Mouse (Mus musculus) adrenal gland, postnatal 4 days (tissue): ENCODE data around the gene Ripor1. TPM values are rescaled to one million over a fixed set of nuclear protein-coding genes. Genes with fewer than 3 reads are reported as not detected.

Experiments
- DNase-seq, 2 experiments: peaks; one replicate each; pipeline ENCODE4 v3.0.0; 2021 to 2022; ENCODE audit warnings: low spot score in 2 of 2, mixed read lengths in 2 of 2
- microRNA-seq: library from miRNA; unstranded; fragments of <30 nt; microRNA quantifications from one replicate; pipeline ENCODE4 v1.2.0, GENCODE M21; 2021
- total RNA-seq, 2 experiments: library from RNA; stranded (reverse); gene quantifications; 2 replicates each; pipeline ENCODE4 v1.2.3; 2021

Ripor1 gene
- total RNA-seq, 2 experiments from 2014 or later: 35.4 to 43.0 TPM

DNA sequence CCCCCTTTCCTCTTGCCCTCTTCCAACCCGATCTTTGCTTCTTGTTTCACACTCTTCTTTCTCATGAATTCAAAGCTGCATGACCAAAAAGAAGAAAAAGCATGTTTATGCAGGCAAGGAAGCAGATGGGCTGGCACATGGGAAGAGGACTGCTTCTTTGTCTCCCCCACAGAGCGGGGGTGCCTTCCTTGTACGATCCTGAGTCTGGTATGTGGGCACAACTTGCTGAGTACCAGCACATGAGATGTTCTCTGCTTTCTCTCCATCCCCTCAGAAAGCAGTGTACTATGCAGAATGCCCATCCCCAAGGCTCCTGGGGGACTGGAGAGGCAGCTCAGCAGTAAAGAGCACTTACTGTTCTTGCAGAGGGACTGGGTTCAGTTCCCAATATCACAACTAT, 19.3 kb downstream of the Ripor1 start:
- DNase-seq: no peak

DNA sequence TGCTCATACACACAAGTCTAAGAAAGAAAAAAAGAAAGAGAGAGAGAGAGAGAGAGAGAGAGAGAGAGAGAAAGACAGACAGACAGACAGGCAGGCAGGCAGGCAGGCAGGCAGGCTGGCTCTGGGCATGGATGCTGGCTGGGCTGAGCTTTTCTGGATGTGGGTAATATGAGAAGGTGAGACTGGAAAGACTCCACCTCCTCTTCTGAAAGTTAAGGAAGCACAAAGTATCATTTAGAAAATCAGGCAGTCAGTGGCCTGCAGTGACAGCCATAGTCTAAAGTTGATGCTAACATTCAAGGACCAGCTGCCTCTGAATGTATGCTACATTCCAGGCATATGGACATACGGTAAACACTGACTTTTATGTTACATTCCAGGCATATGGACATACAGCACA, 19.8 kb downstream of the Ripor1 start:
- DNase-seq: no peak

DNA sequence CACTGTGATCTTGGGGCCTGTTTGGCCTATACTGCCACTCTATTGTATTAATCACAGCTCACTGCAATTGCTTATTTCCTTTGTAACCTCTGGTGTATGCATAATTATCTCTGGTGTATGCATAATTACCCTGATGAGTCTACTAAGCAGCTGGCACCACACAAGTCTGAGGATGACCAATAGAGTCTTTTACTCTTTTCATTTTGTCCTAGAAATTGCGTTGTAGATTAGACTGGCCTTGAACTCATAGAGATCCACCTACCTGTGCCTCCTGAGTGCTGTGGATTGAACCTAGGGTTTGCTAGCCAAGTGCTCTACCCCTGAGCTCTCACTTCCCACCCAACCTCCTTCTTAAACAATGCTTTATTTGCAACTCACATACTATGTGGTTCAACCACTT, 21.0 kb downstream of the Ripor1 start:
- no peak for DNase-seq

DNA sequence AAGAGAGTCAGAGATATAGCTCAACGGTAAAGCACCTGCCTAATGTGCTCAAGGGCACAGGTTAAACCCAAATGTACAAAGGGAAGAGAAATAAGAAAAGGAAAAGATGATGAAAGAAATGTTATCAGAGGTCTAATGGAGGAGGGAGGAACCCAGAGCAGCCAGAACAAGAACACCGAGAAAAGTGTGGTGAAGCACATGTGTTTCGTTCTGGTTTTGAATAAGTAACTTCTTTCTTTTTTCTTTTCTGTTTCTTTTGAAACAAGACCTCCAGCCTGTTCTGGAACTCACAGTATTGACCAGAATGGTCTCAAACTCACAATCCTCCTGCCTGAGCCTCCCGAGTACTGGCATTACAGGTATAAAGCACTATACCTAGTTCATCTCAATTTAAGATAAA, 24.3 kb downstream of the Ripor1 start:
- DNase-seq: no peak

DNA sequence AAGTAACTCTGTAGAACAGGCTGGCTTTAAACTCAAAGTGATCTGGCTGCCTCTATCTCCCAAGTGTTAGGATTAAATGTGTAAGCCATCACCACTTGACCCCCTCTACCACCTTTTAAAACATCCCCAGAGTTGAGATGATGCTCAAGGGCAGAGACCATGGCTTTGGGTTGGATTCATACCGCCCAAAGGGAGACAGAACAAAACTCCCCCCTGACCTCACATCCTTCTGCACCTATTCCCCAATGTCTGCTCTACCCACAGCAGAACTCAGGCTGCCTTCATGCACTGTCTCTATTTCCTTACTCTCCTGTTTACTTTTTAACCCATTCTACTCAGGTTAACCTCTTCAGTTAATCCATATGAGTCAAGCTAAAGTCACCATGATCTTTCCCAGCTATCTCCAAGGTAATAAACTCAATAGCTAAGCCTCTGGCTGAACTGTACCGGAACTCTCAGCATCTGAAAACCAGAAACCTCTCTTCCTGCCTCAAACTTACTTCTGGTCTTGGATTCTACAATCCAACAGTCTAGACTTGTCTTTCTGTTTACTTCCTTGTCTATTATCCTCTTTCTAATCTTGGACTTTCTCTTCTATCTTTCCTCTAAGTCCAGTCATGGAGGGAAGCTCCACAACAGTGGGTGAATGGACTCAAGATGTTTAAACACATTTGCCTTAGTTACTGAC, 29.9 kb downstream of the Ripor1 start:
- DNase-seq: no peak

DNA sequence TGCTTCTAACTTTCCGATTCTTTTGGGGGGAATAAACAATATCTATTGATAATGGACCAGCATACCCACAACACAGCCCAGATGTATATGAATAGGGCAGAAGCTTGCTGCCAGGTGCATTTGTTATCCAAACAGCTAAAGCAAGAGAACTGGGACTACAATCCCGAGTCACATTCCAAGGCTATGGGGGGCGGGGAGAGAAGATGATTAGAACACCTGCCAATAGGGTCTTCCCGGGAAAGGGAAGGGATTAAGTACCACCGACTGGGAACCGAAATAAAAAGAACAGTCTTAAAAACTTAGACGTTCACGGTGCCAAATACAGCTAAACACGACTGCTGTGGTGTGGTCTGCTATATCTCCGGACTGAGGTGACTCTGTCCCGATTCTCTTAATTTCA, 30.4 kb downstream of the Ripor1 start:
- no peak for DNase-seq

DNA sequence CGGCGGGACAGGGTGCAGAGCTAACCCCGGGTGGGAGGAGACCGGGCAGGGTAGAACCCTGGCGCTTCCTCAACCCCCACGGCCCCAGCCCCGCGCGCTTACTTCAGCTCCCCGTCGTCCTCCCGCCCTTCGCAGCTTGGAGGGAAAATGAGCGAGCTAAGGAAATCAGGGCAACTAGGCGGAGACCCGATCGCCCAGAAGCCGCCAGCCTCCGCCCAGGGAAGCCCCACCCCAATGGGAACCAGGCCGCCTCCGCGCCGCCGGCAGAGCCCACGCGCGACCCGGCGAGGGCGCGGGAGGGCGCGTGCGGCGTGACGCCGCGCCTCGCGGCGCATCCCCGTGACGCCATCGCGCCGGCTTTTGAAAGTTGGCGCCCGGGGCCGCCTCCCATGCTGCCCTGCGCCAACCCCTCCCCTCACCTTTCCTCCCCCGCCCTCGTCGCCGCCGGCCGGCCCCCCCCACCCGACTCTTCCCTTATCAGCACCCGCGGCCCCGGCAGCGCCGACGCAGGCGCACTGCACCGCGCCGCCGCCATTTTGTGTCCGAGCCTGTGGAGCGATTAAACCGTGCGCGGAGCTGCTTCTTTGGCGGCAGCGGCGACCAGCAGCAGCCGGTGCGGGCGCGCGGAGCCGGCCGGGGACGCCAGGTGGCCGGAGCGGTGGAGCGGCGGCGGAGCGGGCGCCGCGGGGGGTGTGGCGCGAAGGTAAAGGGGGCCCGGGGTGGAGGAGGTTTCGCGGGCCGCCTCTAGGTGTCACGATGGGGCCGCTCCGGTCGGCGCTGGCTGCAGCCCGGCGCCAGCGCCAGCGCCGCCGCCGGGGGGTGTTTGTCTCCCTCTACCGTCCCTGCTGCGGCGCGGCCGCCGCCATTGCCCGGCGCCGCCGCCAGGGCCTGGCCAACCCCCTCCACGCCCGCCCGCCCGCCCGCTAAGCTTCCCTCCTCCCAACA, 31.2 kb downstream of the Ripor1 start, which contains the start of gene Ctcf:
Gene Ctcf, plus strand, starts transcription at position 551 of the 945 bp plus-strand sequence.
- peak; percentile 80 to 90 for DNase-seq

DNA sequence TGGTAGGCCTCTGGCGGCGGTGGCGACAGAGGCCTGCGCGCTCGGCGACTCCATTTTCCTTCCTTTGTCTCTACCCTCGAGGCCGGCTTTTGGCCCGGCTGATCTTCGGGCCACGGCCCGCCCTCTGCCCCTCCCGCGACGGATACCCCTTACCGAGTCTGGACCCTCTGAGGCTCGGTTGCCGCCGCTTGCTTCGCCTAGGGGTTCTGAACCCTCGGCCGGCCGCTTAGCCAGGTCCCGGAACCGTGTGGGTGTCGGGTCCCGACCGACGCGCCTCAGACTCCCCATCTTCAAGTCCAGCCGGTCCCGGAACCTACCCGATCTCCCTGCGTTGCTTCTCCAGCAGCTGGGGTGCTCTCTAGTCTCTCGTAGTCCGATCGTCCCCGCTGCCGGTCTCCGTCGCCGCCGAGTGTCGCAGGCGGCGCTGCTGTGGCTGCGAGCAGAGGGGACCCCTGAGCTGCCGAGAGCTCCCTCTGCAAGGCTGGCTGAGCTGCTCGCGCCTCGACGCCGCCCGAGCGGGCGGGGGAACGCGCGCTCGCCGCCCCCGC, 32.0 kb downstream of the Ripor1 start, which contains the start of gene Agrp:
Gene Agrp, minus strand, starts transcription at position 431 of the 548 bp plus-strand sequence.
- DNase-seq: no peak

DNA sequence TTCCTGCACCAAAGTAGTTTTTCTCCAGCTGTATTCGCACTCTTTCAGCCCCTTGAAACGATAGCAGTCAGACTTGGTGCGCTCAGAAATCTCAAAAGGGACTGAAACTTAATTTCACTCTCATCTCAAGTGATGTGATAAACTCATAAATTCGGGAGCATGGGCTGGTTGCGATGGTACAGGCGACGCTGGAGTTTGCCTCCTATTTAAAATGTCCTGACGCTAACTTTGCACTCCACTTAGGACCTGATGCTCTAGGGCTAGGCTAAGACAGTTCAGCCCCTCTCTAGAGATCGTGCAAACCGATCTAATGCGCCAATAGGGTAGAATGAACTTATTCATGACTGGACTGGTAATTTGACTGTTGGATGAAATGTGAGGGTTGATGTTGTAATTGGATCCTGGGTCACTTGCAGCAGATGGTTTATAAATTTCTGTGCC, 32.6 kb downstream of the Ripor1 start:
- no peak for DNase-seq

DNA sequence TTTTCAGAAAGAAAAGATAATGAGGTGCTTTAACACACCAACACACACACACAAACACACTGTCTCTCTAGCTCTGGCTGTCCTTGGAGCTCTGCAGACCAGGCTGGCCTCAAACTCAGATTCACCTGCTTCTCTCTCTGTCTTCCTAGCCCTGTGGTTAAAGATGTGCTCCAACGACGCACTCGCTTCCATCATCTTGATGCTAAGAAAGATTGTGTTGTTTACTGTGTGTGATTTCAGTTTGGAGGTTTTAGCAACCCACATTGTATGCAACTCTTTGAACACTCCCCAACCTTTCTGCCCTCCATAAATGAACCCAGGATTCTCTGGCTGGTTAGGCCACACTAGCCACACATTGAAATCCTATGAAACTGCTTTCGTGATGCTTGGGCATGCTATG, 33.5 kb downstream of the Ripor1 start:
- no peak for DNase-seq

DNA sequence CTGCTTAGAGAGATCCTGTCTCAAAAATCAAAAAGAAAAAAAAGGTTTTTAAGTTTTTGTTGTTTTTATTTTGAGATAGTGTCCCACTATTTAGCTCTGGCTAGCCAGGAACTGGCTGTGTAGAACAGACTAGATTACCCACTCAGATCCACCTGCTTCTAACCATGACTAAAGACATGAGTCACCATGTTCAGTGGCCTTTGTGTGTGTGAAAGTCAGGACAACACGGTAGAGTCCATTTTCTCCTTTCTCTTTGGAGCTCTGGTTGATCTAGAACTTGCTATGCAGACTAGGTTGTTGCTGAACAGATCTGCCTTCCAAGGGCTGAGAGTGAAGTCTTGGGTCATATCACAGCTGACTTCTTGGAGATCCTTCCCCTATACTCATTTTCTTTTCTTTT, 34.8 kb downstream of the Ripor1 start:
- DNase-seq: no peak

DNA sequence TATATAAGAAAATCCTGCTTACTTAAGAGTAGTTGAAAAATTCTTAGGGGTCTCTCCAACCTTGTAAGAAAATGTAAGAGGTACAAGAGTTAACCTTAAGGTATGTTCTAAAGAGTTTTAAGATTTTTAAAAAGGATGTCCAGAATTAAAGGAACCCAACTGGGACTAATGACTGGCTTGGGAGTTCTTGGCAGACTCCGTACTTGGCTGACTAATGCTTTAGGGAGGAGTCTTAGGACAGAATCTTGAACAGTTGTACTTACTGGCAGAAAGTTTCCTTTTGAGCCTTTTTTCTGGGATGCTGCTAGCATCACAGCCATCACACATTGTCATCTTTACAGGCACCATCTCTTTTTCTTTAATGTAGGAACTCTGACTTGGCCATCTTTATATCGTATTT, 35.5 kb downstream of the Ripor1 start:
- no peak for DNase-seq

DNA sequence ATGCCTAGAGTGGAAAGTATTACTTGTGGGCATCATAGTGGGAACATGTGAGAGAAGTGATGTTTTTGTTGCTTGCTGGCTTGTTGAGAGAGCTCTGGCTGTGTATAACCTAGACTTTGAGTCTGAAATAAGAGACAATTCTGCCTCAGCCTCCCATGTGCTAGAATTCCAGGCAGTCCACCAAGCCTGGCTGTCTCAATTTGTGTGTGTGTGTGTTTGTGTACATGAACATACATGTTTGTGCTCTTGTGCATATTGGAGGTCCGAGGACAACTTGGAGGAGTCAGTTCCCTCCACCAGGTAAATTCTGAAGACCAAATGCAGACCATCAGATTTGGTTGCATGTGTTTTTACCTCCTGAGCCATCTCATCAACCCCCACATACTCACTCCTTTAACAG, 40.1 kb downstream of the Ripor1 start:
- DNase-seq: no peak

DNA sequence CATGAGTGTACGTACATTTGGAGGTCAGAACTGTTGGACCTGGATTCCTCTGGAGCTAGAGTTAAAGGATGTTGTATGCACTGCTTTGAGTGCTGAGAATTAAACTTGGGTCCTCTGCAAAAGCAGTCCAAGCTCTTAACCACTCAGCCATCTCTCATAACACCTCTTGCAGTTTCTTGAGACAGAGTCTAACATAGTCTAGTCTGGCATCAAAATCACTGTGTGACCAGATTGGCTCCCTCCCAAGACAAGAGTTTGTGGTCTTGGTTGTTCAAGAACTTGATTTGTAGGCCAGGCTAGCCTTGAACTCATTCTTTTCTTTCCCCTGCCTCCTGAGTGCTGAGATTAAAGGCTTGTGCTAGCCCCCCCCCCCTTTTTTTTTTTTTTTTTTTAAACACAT, 43.9 kb downstream of the Ripor1 start:
- no peak for DNase-seq

DNA sequence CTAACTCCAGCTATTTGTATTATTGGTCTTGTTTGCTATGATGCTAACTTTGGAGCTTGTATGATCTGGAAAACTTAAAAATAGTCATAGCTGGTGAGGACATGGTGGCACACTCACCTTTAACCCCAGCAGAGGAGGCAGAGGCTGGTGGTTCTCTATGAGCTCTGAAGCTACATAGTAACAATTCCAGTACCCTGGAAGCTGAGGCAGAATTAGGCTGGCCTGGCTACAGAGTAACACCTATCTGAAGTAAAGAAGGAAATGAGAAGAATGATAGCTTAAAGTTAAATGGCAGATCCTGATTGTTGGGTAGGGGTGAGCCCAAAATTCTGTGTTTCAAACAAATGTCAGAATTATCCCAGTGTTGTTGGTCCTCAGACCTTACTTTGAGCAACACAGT, 52.6 kb downstream of the Ripor1 start:
- DNase-seq: no peak

DNA sequence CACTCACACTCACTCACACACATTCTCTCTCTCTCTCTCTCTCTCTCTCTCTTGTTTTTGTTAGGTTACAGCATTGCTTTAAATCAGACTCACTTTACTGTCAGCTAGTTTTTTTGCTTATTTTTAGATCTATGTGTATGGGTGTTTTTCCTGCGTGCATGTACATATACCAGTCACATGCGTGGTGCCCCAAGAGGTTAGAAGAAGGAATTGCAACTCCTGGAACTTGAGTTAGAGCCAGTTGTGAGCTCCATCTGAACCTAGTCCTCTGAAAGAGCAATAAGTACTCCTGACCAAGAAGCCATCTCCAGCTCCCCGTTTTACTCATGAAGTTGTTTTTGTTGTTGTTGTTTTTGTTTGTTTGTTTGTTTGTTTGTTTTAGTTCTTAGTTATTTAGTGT, 56.1 kb downstream of the Ripor1 start:
- DNase-seq: no peak

Small RNA genes lying within 50 kb of the gene (microRNA-seq; reads per million reads assigned to microRNA genes)
- gene Mir1966: not detected

Other genes with a start within 250 kb of the Ripor1 start
- gene Plekhg4, start 232.0 kb upstream of the Ripor1 start, total RNA-seq: 1 to 10 TPM in 1 of 2 experiments, under 1 TPM in 1; 0.25 to 1.2 TPM
- not detected for gene Kctd19, start 191.8 kb upstream of the Ripor1 start, total RNA-seq
- gene Lrrc36, start 191.7 kb upstream of the Ripor1 start, total RNA-seq: 1 to 10 TPM; 5.4 to 6.4 TPM
- gene Tppp3, start 133.7 kb upstream of the Ripor1 start, total RNA-seq: 10 to 100 TPM; 88.4 to 89.4 TPM
- 10 to 100 TPM; 26.2 to 28.6 TPM for gene Zdhhc1, start 108.4 kb upstream of the Ripor1 start, total RNA-seq
- 10 to 100 TPM in 1 of 2 experiments, 1 to 10 TPM in 1; 3.7 to 15.0 TPM for gene Hsd11b2, start 86.5 kb upstream of the Ripor1 start, total RNA-seq
- 100 to 1,000 TPM; 103 to 113 TPM for gene Atp6v0d1, start 39.2 kb upstream of the Ripor1 start, total RNA-seq
- gene Ctcf, start 31.3 kb downstream of the Ripor1 start, total RNA-seq: 10 to 100 TPM; 73.8 to 94.0 TPM
- gene Agrp, start 32.1 kb downstream of the Ripor1 start, total RNA-seq: 1 to 10 TPM in 1 of 2 experiments, under 1 TPM in 1; 0.81 to 1.5 TPM
- gene Carmil2, start 81.0 kb downstream of the Ripor1 start, total RNA-seq: 1 to 10 TPM; 4.5 to 4.9 TPM
- 10 to 100 TPM; 32.2 to 36.0 TPM for gene Acd, start 95.8 kb downstream of the Ripor1 start, total RNA-seq
- 10 to 100 TPM; 10.8 TPM for gene Pard6a, start 95.9 kb downstream of the Ripor1 start, total RNA-seq
- not detected for gene 4933405L10Rik, start 102.4 kb downstream of the Ripor1 start, total RNA-seq
- 10 to 100 TPM in 1 of 2 experiments, 1 to 10 TPM in 1; 9.8 to 11.7 TPM for gene Enkd1, start 103.0 kb downstream of the Ripor1 start, total RNA-seq
- gene Gfod2, start 153.4 kb downstream of the Ripor1 start, total RNA-seq: 10 to 100 TPM in 1 of 2 experiments, 1 to 10 TPM in 1; 8.3 to 11.6 TPM
- 10 to 100 TPM; 36.5 to 37.6 TPM for gene Ranbp10, start 222.1 kb downstream of the Ripor1 start, total RNA-seq
- not detected for gene Tsnaxip1, start 222.5 kb downstream of the Ripor1 start, total RNA-seq
- 10 to 100 TPM; 15.9 to 21.7 TPM for gene Cenpt, start 248.0 kb downstream of the Ripor1 start, total RNA-seq
- 10 to 100 TPM; 40.0 to 42.2 TPM for gene Thap11, start 249.9 kb downstream of the Ripor1 start, total RNA-seq